9 mouse cellular contexts compared by ENCODE assay signal in the genomic region with DNA sequence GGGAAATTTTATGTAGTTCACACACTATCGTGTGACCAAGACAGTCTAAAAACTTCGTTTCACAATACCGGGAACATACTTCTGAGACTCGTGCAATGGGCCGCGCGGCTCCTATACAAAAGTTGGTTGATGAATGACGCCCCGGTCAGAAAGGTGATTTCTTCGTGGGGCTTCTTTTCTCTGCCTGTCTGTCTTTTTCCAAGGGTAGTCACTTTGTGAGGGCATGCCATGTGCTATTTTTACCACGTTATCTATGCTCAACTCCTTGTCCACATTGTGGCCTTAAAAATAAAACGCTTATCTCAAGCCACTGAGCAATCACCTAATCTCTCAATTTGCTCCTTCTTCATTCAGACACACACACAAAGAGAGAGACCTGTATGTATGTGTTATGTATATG. TPM values are rescaled to one million over a fixed set of nuclear protein-coding genes. Genes with fewer than 3 reads are reported as not detected.
DNase-seq lines count a peak whose midpoint lies in the region; ATAC-seq and TF ChIP-seq lines count a peak whose summit lies in the region.
"Had no signal": no experiment of that assay in that cellular context is flagged by ENCODE, and none has a peak within 500 bp of the region (broad histone marks: within the 10 kb centered on the region; RNA-seq: fewer than 3 reads in every experiment).

No protein-coding gene starts in this region.

- no peak overlapping the region for H3K27ac ChIP-seq in left cerebral cortex, adult 2 months
- peak overlapping the region; percentile 98 for H3K27ac ChIP-seq in heart, adult 2 months
- H3K27ac ChIP-seq in intestine, postnatal 0 days (ENCODE audit: low read depth, low read length), result 0 out of 2 replicates have a peak overlapping the region, but pooled peaks have one; percentile 21
- no peak overlapping the region for H3K27ac ChIP-seq in neural tube, embryonic 12.5 days

- H3K27me3 ChIP-seq in heart, adult 2 months (ENCODE audit: control insufficient read depth, insufficient read depth, low read length), result no peaks in the 10 kb centered on the region
- 0 out of 2 replicates have a peak, but pooled peaks cover 6% of the 10 kb centered on the region for H3K27me3 ChIP-seq in intestine, postnatal 0 days (replicated peaks; ENCODE audit: control insufficient read depth, insufficient read depth, low read length)
- peaks cover 24% of the 10 kb centered on the region for H3K27me3 ChIP-seq in neural tube, embryonic 12.5 days (replicated peaks)

- ATAC-seq in intestine, postnatal 0 days, result no peak
- ATAC-seq in neural tube, embryonic 12.5 days (ENCODE audit: low FRiP score, low read depth), result no peak

- H3K4me3 ChIP-seq in left cerebral cortex, adult 2 months, result peak overlapping the region; percentile 58; the same call in 1 of the 2 replicates
- H3K4me3 ChIP-seq in heart, adult 2 months, result peak overlapping the region; percentile 62
- peak overlapping the region; percentile 59 for H3K4me3 ChIP-seq in intestine, postnatal 0 days (ENCODE audit: low read depth, low read length)
- H3K4me3 ChIP-seq in neural tube, embryonic 12.5 days, result no peak overlapping the region

- TF ChIP-seq EP300 in heart, adult 2 months (IDR thresholded peaks at IDR 0.05; ENCODE audit: insufficient read depth, low read depth, low read length), result no peak

- 58% methylated on average over 12 of the region's 12 CpGs for WGBS in heart, adult 2 months
- WGBS in intestine, postnatal 0 days, result 60% methylated on average over 12 of the region's 12 CpGs
- 14% methylated on average over 12 of the region's 12 CpGs for WGBS in neural tube, embryonic 12.5 days

- no peaks in the 10 kb centered on the region for H3K9me3 ChIP-seq in intestine, postnatal 0 days (ENCODE audit: control insufficient read depth)
- no peaks in the 10 kb centered on the region for H3K9me3 ChIP-seq in neural tube, embryonic 12.5 days

- DNase-seq in left cerebral cortex, adult 2 months (ENCODE audit: extremely low spot score in 1 of 2, low spot score in 2 of 2), result no peak
- DNase-seq in left cerebral cortex, postnatal 25 days (ENCODE audit: low spot score in 2 of 2), result no peak
- DNase-seq in heart, adult 2 months, result peak in 1 of 2 experiments; percentile 44
- no peak for DNase-seq in adrenal gland, adult 8-10 months
- DNase-seq in layer of hippocampus, postnatal 10 days (ENCODE audit: low spot score in 2 of 2), result no peak
- no peak for DNase-seq in right cerebral cortex, adult 2 months (ENCODE audit: low spot score in 2 of 2)
- DNase-seq: kidney, adult 18-20 months had no signal

- no peaks in the 10 kb centered on the region for H3K79me2 ChIP-seq in heart, adult 2 months (replicated peaks; ENCODE audit: control insufficient read depth, insufficient read depth, low read length)

- 0 out of 2 replicates have a peak, but pooled peaks have one; percentile 27 for TF ChIP-seq POLR2A in heart, adult 2 months (IDR thresholded peaks at IDR 0.05; ENCODE audit: insufficient read depth, low read depth, low read length)

- H3K36me3 ChIP-seq in heart, adult 2 months (ENCODE audit: control insufficient read depth, insufficient read depth, low read length), result peaks cover 4% of the 10 kb centered on the region; the same call in 1 of the 2 replicates
- no peaks in the 10 kb centered on the region for H3K36me3 ChIP-seq in intestine, postnatal 0 days (ENCODE audit: control insufficient read depth, insufficient read depth)
- H3K36me3 ChIP-seq in neural tube, embryonic 12.5 days, result no peaks in the 10 kb centered on the region

- peak overlapping the region; percentile 99 for H3K4me2 ChIP-seq in intestine, postnatal 0 days (replicated peaks; ENCODE audit: low read depth)
- H3K4me2 ChIP-seq in neural tube, embryonic 12.5 days (replicated peaks), result peak overlapping the region; percentile 95

- intact Hi-C loops in left cerebral cortex, adult 2 months (cut with DNase I), result no loop called here
- intact Hi-C loops in left cerebral cortex, postnatal 25 days (cut with DNase I), result no loop called here
- intact Hi-C loops in heart, adult 2 months (cut with DNase I), result loop anchor here (2.0 kb wide), 1 partner anchor 40 kb away; no protein-coding TSS in a partner anchor

- H3K9ac ChIP-seq in heart, adult 2 months (ENCODE audit: low read depth, low read length), result peak overlapping the region; percentile 81
- no peak overlapping the region; the same call in 1 of the 2 replicates for H3K9ac ChIP-seq in intestine, postnatal 0 days (ENCODE audit: low read depth, low read length)
- peak overlapping the region; percentile 70; the same call in 1 of the 2 replicates for H3K9ac ChIP-seq in neural tube, embryonic 12.5 days

- no peak for TF ChIP-seq CTCF in left cerebral cortex, adult 2 months (IDR thresholded peaks at IDR 0.05)
- no peak for TF ChIP-seq CTCF in heart, adult 2 months (IDR thresholded peaks at IDR 0.05)
- TF ChIP-seq CTCF in intestine, postnatal 0 days (IDR thresholded peaks at IDR 0.05; ENCODE audit: low read depth), result no peak

- peaks cover 3% of the 10 kb centered on the region for H3K4me1 ChIP-seq in heart, adult 2 months (ENCODE audit: control insufficient read depth, insufficient read depth, low read length)
- H3K4me1 ChIP-seq in intestine, postnatal 0 days (replicated peaks; ENCODE audit: control insufficient read depth, insufficient read depth, low read length), result peaks cover 8% of the 10 kb centered on the region; the same call in 1 of the 2 replicates
- H3K4me1 ChIP-seq in neural tube, embryonic 12.5 days, result peaks cover 24% of the 10 kb centered on the region

RNA-seq across cellular contexts. Expression of a gene that starts 1.3 kb away (rescaled TPM):
- total RNA-seq in left cerebral cortex, adult 2 months (2021), result 1 to 10 TPM; 1.4 to 5.0 TPM
- total RNA-seq in left cerebral cortex, postnatal 25 days (2021), result 1 to 10 TPM; 1.4 to 7.5 TPM
- 100 to 1,000 TPM; 316 to 339 TPM for total RNA-seq in heart, adult 2 months (2021)
- 16.4 and 27.2 TPM in 2 replicates for polyA plus RNA-seq in heart, adult 2 months (2012; rRNA removed)
- 30.0 and 30.3 TPM in 2 replicates for polyA plus RNA-seq in intestine, postnatal 0 days (2015; fragmentation: Nextera tagmentation; extraction: Ambion mirVana)
- 5.1 and 9.0 TPM in 2 replicates for polyA plus RNA-seq in neural tube, embryonic 12.5 days (2016; fragmentation: Nextera tagmentation; extraction: Ambion mirVana)
- 1 to 10 TPM; 2.8 to 4.0 (median 3.1) TPM for total RNA-seq in adrenal gland, adult 8-10 months (2022)
- 1 to 10 TPM in 1 of 2 experiments, under 1 TPM in 1; 0.87 to 1.0 TPM for total RNA-seq in layer of hippocampus, postnatal 10 days (2021)

RNA-seq across cellular contexts. Expression of a gene that starts 54.6 kb away (rescaled TPM):
- 100 to 1,000 TPM; 131 to 132 TPM for total RNA-seq in left cerebral cortex, adult 2 months (2021)
- total RNA-seq in left cerebral cortex, postnatal 25 days (2021), result 100 to 1,000 TPM; 115 to 128 TPM
- 10 to 100 TPM; 54.2 to 58.0 TPM for total RNA-seq in heart, adult 2 months (2021)
- polyA plus RNA-seq in heart, adult 2 months (2012; rRNA removed), result 39.4 and 61.3 TPM in 2 replicates
- polyA plus RNA-seq in intestine, postnatal 0 days (2015; fragmentation: Nextera tagmentation; extraction: Ambion mirVana), result 60.6 and 64.8 TPM in 2 replicates
- 337 and 352 TPM in 2 replicates for polyA plus RNA-seq in neural tube, embryonic 12.5 days (2016; fragmentation: Nextera tagmentation; extraction: Ambion mirVana)
- total RNA-seq in adrenal gland, adult 8-10 months (2022), result 100 to 1,000 TPM; 105 to 167 (median 132) TPM
- total RNA-seq in layer of hippocampus, postnatal 10 days (2021), result 100 to 1,000 TPM; 136 to 139 TPM

RNA-seq across cellular contexts. Expression of a gene that starts 54.7 kb away (rescaled TPM):
- total RNA-seq in left cerebral cortex, adult 2 months (2021), result 10 to 100 TPM; 75.4 to 78.2 TPM
- total RNA-seq in left cerebral cortex, postnatal 25 days (2021), result 10 to 100 TPM; 71.5 to 72.5 TPM
- total RNA-seq in heart, adult 2 months (2021), result 100 to 1,000 TPM in 1 of 2 experiments, 10 to 100 TPM in 1; 98.4 to 102 TPM
- polyA plus RNA-seq in heart, adult 2 months (2012; rRNA removed), result 18.1 and 43.8 TPM in 2 replicates
- polyA plus RNA-seq in intestine, postnatal 0 days (2015; fragmentation: Nextera tagmentation; extraction: Ambion mirVana), result 17.9 and 20.4 TPM in 2 replicates
- 30.3 and 31.5 TPM in 2 replicates for polyA plus RNA-seq in neural tube, embryonic 12.5 days (2016; fragmentation: Nextera tagmentation; extraction: Ambion mirVana)
- 10 to 100 TPM; 48.9 to 56.3 (median 52.6) TPM for total RNA-seq in adrenal gland, adult 8-10 months (2022)
- total RNA-seq in layer of hippocampus, postnatal 10 days (2021), result 10 to 100 TPM; 45.5 to 49.6 TPM

Comparison
In these comparisons a context has a peak if more than half of its experiments do, and no peak if none do; other contexts are left out.
1. H3K27ac ChIP-seq: peak in heart, adult 2 months (single experiment) and intestine, postnatal 0 days (single experiment); none in left cerebral cortex, adult 2 months (single experiment) and neural tube, embryonic 12.5 days (single experiment).
2. RNA of a gene that starts 1.3 kb away (total RNA-seq): 316 to 339 TPM in heart, adult 2 months; 1.4 to 7.5 TPM in left cerebral cortex, postnatal 25 days, 1.4 to 5.0 TPM in left cerebral cortex, adult 2 months, 2.8 to 4.0 TPM in adrenal gland, adult 8-10 months and 0.87 to 1.0 TPM in layer of hippocampus, postnatal 10 days; every median in the first group is over 10 times any median in the second.